Mouse (Mus musculus): Measurements from ENCODE around the gene Synpo2l.

DNA sequence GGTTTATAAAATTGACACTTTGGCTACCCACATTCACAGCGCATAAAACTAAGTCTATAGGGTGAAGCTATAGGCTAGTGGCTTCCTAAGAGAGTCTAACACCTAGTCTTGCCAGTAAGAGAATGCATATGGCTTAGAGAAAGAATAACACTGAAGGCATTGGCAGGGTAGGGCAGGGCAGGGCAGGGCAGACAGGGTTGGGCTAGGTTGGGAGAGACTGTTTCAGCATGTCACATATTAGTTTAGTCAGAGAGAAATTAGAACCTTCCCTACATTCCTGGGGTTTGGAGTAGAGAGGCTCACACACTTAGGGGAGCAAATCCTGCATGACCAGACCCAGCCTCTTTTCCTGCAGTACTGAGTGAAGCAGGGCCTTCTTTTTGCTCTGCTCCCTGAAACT lies 685 bp downstream of the Synpo2l start:
- TF ChIP-seq POLR2A (IDR thresholded peaks at IDR 0.05; ENCODE audit: low read depth, low read length) (no peak), CTCF (IDR thresholded peaks at IDR 0.05; ENCODE audit: borderline replicate concordance, insufficient read depth, low read length) (no peak)

Measured in embryonic fibroblast, embryonic 13.5 days (primary cell).